Mouse (Mus musculus): ENCODE data around the gene S1pr3.

S1pr3 gene

GRCm38 (mm10) chr13:51405731-51406320, 2.6 kb upstream of the S1pr3 start:
- DNase-seq (ENCODE audit: low read depth, low spot score), result no peak

DNA sequence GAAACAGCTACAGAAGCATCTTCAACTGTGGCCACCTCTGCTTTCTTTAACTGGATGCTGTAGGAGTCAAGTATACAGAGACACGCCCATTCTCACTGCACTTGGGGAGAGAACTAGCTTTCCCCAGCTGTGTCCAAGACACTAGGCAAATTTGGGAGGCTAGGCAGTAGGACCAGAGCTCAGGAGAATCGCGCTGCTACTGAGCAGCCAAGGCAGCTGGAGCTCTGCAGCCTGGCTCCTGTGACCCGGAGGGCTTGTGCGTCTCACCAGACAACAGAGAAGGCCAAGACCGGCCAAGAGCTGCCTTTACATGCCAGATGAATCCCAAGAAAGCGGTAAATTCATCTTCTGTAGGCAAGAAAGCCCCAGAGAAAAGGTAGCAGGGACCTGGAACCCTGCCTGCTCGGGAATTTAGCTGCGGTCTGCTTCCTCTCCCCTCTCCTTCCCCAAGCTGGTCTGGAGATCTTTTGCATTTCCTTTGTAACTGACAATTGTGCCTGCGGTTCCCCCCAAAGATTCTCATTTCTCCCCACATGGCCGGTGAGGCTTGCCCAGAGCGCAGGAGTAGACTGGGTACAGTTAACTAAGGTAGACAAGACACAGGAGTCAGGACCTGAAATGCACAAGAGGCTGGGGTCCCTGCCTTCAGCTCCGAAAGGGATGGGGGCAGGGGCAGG, 760 bp upstream of the S1pr3 start:
- DNase-seq (ENCODE audit: low read depth, low spot score), result no peak

GRCm38 (mm10) chr13:51409936-51410481, 1.6 kb downstream of the S1pr3 start:
- no peak for DNase-seq (ENCODE audit: low read depth, low spot score)

- peak; percentile 25 for DNase-seq (ENCODE audit: low read depth, low spot score)
Observed at GRCm38 (mm10) chr13:51411243-51411642, 2.8 kb downstream of the S1pr3 start.

DNA sequence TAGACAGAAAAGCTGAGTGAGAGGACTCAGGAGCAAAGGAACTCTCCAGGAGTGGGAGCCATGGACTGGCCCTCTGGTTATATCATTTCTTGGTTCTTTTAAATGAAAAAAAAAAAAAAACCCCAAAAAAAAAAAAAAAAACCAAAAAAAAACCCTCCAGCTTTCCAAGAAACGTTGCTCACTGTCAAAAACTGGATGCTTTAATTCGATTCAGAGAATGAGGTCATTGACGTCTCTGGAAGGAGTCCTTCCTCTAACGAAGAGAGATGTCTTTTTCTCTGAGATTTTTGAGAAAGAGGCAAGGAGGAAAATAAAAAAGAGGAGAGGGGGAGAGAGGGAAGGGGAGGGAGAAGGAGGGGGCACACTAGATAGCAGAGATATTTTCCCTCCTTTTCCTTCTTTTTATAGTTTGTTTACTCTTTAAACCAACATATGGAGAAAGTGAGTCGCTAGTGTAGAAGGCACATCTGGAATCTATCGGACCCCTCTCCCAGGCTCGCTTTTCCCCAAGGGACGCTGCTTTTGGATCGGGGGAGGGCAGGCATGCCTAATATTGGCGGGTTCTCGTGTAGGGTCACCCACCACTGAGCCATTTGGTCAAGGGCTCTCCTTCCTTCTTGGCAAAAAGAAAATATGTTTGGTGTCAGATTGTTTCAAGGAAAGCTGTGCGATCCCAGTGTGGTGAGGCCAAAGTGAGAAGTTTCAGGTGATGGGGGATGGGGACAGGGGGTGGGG, 3.4 kb downstream of the S1pr3 start:
- peak; percentile 76 for DNase-seq (ENCODE audit: low read depth, low spot score)

DNA sequence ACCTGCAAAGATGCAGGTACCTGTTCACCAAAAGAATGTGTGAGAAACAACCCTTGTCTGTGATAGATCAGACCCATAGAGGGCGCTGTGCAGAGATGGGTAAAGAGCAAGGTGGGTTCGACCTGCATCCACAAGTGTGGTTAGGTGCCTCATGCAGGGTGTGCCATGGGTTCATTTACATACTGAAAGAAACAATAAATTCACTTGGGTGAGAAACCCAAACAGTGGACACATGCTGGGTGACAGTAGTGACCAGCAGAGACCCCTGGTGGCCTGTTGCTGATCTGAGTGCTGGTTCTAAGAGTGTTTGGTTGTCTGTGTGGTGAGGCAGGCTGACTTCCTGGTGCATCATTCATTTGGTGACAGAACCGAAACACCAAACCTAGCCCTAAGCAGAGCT, 5.0 kb downstream of the S1pr3 start:
- DNase-seq (ENCODE audit: low read depth, low spot score), result peak; percentile 59

GRCm38 (mm10) chr13:51416727-51417126, 8.3 kb downstream of the S1pr3 start:
- DNase-seq (ENCODE audit: low read depth, low spot score), result no peak

DNA sequence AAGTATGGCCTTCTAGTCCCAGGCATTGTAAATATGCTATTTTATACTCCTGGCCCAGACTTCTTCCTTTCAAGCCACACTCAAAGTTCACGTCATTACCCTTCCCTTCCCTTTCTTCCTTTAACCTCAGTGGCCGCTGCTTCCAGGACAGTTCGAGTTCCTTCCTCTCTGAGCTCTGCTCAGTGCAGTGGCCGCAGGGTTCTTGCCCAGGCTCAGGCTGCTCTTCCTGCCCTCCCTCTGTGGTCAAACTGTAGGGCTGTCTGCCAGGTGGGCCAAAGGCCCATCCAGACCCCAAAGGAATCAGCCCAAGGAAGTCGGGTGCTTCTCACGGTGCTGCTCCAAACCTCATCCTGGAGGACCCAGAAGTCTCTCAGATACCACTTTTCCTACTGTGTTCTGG, 9.4 kb downstream of the S1pr3 start:
- no peak for DNase-seq (ENCODE audit: low read depth, low spot score)

GRCm38 (mm10) chr13:51418268-51418941, 10.0 kb downstream of the S1pr3 start:
- peak; percentile 89 for DNase-seq (ENCODE audit: low read depth, low spot score)

GRCm38 (mm10) chr13:51418942-51419451, 10.6 kb downstream of the S1pr3 start:
- DNase-seq (ENCODE audit: low read depth, low spot score), result no peak

GRCm38 (mm10) chr13:51419501-51419900, 11.1 kb downstream of the S1pr3 start:
- no peak for DNase-seq (ENCODE audit: low read depth, low spot score)

DNA sequence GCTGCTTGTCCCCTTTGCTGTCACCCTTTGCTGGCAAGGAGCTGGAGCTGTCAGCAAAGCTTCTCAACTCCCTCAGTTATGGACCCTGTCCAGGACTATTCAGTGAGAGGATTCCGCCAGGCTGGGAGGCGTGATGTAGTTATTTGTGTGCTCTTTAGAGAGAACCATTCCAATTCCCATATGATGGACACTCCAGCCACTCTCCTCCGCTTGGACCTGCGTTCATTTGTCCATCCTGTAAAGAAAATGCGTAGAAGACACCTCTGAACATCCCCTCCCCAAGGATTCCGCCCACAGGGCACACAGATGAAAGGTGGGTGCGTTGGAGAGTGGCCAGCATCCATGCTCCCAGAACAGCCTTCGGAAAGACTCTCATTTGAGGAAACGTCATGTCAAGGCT, 12.4 kb downstream of the S1pr3 start:
- no peak for DNase-seq (ENCODE audit: low read depth, low spot score)

- no peak for DNase-seq (ENCODE audit: low read depth, low spot score)
Observed at GRCm38 (mm10) chr13:51423647-51424046, 15.2 kb downstream of the S1pr3 start.

DNA sequence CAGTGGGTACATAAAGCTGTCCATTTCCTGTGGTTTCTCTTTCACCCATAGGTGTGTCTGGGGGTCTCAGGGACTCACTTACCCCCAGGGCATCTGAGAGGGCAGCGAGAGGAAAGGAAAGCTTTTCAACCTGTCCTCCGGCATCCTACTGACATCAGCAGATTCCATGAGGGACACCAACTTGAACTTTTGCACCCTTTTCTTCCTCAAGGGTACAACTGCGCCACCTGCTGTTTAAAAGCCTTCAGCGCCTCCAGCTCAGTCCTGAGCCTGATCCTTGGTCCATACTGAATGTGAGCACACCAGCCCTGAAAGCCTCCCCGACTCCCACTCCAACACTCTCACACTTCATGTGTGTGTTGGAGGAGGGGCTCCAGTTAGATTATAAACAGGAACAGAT, 16.2 kb downstream of the S1pr3 start:
- peak; percentile 77 for DNase-seq (ENCODE audit: low read depth, low spot score)

- DNase-seq (ENCODE audit: low read depth, low spot score), result no peak
Observed at GRCm38 (mm10) chr13:51425662-51426443, 17.4 kb downstream of the S1pr3 start.

- DNase-seq (ENCODE audit: low read depth, low spot score), result peak; percentile 28
Observed at GRCm38 (mm10) chr13:51433371-51433770, 24.9 kb downstream of the S1pr3 start.

- peak; percentile 50 for DNase-seq (ENCODE audit: low read depth, low spot score)
Observed at GRCm38 (mm10) chr13:51434460-51434859, 26.0 kb downstream of the S1pr3 start.

DNA sequence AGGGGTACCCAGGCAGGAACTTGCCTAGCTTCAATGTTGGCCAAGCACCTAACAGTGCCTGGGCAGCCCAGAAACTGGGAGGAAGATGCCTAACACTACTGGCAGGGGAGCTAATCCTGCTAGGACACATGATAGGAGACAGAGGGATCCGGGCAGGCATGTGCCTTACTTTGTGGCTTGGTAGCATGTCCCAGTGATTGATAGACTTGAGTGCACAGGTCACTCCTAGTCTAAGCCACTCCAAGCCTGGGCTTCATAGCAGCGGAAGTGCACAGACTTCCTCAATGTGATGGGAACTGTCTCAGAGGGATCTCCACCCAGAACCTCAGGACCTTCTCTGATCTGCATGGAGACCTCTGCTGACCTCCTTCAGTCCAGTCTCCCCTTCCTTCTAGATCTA, 26.7 kb downstream of the S1pr3 start:
- DNase-seq (ENCODE audit: low read depth, low spot score), result no peak

GRCm38 (mm10) chr13:51437105-51438085, 29.0 kb downstream of the S1pr3 start:
- no peak for DNase-seq (ENCODE audit: low read depth, low spot score)

DNA sequence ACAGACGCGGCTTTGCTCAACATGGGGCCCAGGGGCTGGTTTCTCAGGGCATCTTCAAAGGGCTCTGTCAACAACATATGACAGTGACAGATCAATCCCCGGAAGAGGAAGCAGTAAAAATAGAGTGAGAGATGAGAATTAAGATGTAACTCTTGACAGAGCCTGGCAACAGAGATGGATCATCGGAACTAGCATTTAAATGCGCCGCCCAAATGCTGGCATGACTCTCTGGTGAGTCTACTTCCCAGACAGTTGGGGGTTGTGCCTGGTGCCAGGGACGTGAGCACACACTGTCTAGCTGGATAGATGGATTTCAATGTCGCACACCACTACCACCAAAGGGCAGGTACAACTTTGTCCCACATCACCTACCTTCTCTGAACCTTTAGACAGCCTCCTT, 34.5 kb downstream of the S1pr3 start:
- no peak for DNase-seq (ENCODE audit: low read depth, low spot score)
